In the genomic region with DNA sequence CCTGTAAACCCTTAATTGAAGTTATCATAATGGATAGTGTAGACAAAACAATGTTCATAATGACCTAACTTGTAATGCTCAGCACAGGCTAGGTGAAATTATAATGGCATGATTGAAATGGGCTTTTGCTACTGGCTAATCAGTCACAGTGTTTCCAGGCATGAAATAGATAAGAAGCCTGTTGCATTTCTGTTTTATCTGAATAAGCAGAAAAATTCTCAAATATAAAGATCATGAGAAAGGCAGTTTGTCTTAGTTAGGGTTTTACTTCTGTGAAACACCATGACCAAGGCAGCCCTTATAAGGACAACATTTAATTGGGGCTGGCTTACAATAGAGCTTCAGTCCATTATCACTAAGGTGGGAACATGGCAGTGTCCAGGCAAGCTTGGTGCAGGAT, we compare ENCODE assay signal across 28 mouse cellular contexts. TPM values are rescaled to one million over a fixed set of nuclear protein-coding genes. Genes with fewer than 3 reads are reported as not detected.
DNase-seq lines count a peak whose midpoint lies in the region; ATAC-seq and TF ChIP-seq lines count a peak whose summit lies in the region.
"Had no signal": no experiment of that assay in that cellular context is flagged by ENCODE, and none has a peak within 500 bp of the region (broad histone marks: within the 10 kb centered on the region; RNA-seq: fewer than 3 reads in every experiment).

No protein-coding gene starts in this region.

- TF ChIP-seq RAD21 in MEL (IDR thresholded peaks at IDR 0.05; ENCODE audit: low read depth, low read length): no peak

- 0 out of 2 replicates have a peak, but pooled peaks cover 4% of the 10 kb centered on the region for H3K79me2 ChIP-seq in MEL (ENCODE audit: control insufficient read depth, insufficient read depth, low read length, poor library complexity)

- H3K36me3 ChIP-seq in MEL (ENCODE audit: control insufficient read depth in 1 of 2, insufficient read depth in 2 of 2, low read length in 2 of 2): peaks cover 29 to 38% of the 10 kb centered on the region in 2 experiments
- H3K36me3 ChIP-seq in liver, embryonic 13.5 days: peaks cover 74% of the 10 kb centered on the region
- peaks cover 24% of the 10 kb centered on the region for H3K36me3 ChIP-seq in liver, embryonic 16.5 days (ENCODE audit: control insufficient read depth, insufficient read depth)

- peak; percentile 75 to 81; a peak in 3 of 4 replicates for TF ChIP-seq EP300 in MEL (IDR thresholded peaks at IDR 0.05; ENCODE audit: low read depth in 1 of 2, low read length in 2 of 2)

- no peaks in the 10 kb centered on the region for H3K9me3 ChIP-seq in MEL (replicated peaks; ENCODE audit: insufficient read depth, low read length)
- no peaks in the 10 kb centered on the region for H3K9me3 ChIP-seq in liver, embryonic 13.5 days (replicated peaks)
- no peaks in the 10 kb centered on the region for H3K9me3 ChIP-seq in liver, embryonic 16.5 days (replicated peaks; ENCODE audit: control insufficient read depth, low read length)
- H3K9me3 ChIP-seq: embryonic facial prominence, embryonic 12.5 days; embryonic facial prominence, embryonic 15.5 days; forebrain, embryonic 13.5 days; G1E; heart, embryonic 10.5 days; heart, embryonic 13.5 days had no signal

- TF ChIP-seq POLR2A in MEL (IDR thresholded peaks at IDR 0.05; ENCODE audit: control insufficient read depth in 1 of 2, insufficient read depth in 1 of 2, low read depth in 1 of 2, low read length in 2 of 2, poor library complexity in 1 of 2): no peak

- no peaks in the 10 kb centered on the region for H3K27me3 ChIP-seq in MEL (ENCODE audit: control insufficient read depth in 1 of 2, insufficient read depth in 2 of 2, low read length in 2 of 2)
- H3K27me3 ChIP-seq in liver, embryonic 13.5 days: no peaks in the 10 kb centered on the region
- no peaks in the 10 kb centered on the region for H3K27me3 ChIP-seq in liver, embryonic 16.5 days (ENCODE audit: control insufficient read depth, insufficient read depth, low read depth, low read length)
- H3K27me3 ChIP-seq: CH12.LX; embryonic facial prominence, embryonic 12.5 days; embryonic facial prominence, embryonic 15.5 days; forebrain, embryonic 13.5 days; heart, embryonic 13.5 days had no signal

- peaks cover 15 to 23% of the 10 kb centered on the region in 2 experiments for H3K4me1 ChIP-seq in MEL (ENCODE audit: control insufficient read depth in 1 of 2, insufficient read depth in 2 of 2, low read length in 2 of 2)
- peaks cover 35% of the 10 kb centered on the region for H3K4me1 ChIP-seq in liver, embryonic 13.5 days (replicated peaks)
- peaks cover 18% of the 10 kb centered on the region for H3K4me1 ChIP-seq in liver, embryonic 16.5 days (ENCODE audit: control insufficient read depth, low read depth, low read length)
- H3K4me1 ChIP-seq: embryonic facial prominence, embryonic 12.5 days; embryonic facial prominence, embryonic 15.5 days; forebrain, embryonic 13.5 days; heart, embryonic 10.5 days had no signal

- peak; percentile 38 for DNase-seq in MEL (ENCODE audit: low read depth, low spot score)
- no peak for DNase-seq in liver, embryonic 13.5 days
- DNase-seq in testis, postnatal 10 days (ENCODE audit: low spot score): no peak
- no peak for DNase-seq in embryo, embryonic 11 days
- DNase-seq in cerebellum, adult 8-10 months: no peak
- DNase-seq: adrenal gland, adult 2 months; adrenal gland, postnatal 14 days; B cell, adult 2 months; cerebellum, adult 11-12 months; cerebellum, adult 9-10 months; cerebellum, postnatal 14 days; gastrocnemius, postnatal 10 days; gastrocnemius, postnatal 36 days; heart, adult 2 months; heart, postnatal 14 days; heart, postnatal 4 days had no signal

- H3K27ac ChIP-seq in MEL (ENCODE audit: control insufficient read depth, low read depth, low read length): no peak overlapping the region
- peak overlapping the region; percentile 78 for H3K27ac ChIP-seq in liver, embryonic 13.5 days
- H3K27ac ChIP-seq in liver, embryonic 16.5 days (ENCODE audit: low read length): no peak overlapping the region
- H3K27ac ChIP-seq: embryonic facial prominence, embryonic 12.5 days; embryonic facial prominence, embryonic 15.5 days; forebrain, embryonic 13.5 days; heart, adult 2 months; heart, embryonic 10.5 days; heart, embryonic 13.5 days; hindbrain, embryonic 14.5 days; hindbrain, postnatal 0 days had no signal

- H3K9ac ChIP-seq in MEL (ENCODE audit: control insufficient read depth, low read depth, low read length, poor library complexity, severe bottlenecking): no peak overlapping the region
- no peak overlapping the region for H3K9ac ChIP-seq in liver, embryonic 13.5 days
- no peak overlapping the region for H3K9ac ChIP-seq in liver, embryonic 16.5 days (ENCODE audit: low read depth, low read length)
- H3K9ac ChIP-seq: embryonic facial prominence, embryonic 12.5 days; embryonic facial prominence, embryonic 15.5 days; forebrain, embryonic 13.5 days; heart, embryonic 13.5 days; hindbrain, embryonic 14.5 days had no signal

- ATAC-seq in liver, embryonic 13.5 days (ENCODE audit: low read depth): peak; percentile 69
- ATAC-seq in liver, embryonic 16.5 days (ENCODE audit: low read depth): 0 out of 2 replicates have a peak, but pooled peaks have one; percentile 35
- ATAC-seq in megakaryocyte-erythroid progenitor cell, adult 5-6 weeks (replicated peaks; ENCODE audit: low FRiP score, low TSS enrichment, poor library complexity, severe bottlenecking): peak; percentile 64
- ATAC-seq: forebrain, embryonic 13.5 days; forebrain, embryonic 16.5 days; hindbrain, postnatal 0 days had no signal

- H3K4me3 ChIP-seq in MEL (ENCODE audit: control insufficient read depth in 1 of 2, insufficient read depth in 1 of 2, low read depth in 2 of 2, low read length in 2 of 2): no peak overlapping the region
- H3K4me3 ChIP-seq in liver, embryonic 13.5 days (replicated peaks): no peak overlapping the region
- H3K4me3 ChIP-seq in liver, embryonic 16.5 days (ENCODE audit: low read depth, low read length): no peak overlapping the region
- H3K4me3 ChIP-seq: embryonic facial prominence, embryonic 12.5 days; embryonic facial prominence, embryonic 15.5 days; forebrain, embryonic 13.5 days; heart, adult 2 months; heart, embryonic 10.5 days; heart, embryonic 13.5 days had no signal

- TF ChIP-seq CTCF in MEL (IDR thresholded peaks at IDR 0.05 in 2 of 3, conservative IDR thresholded peaks at IDR 0.05 in 1 of 3; ENCODE audit: control insufficient read depth in 1 of 3, insufficient read depth in 1 of 3, low read depth in 2 of 3, low read length in 3 of 3, poor library complexity in 1 of 3, severe bottlenecking in 1 of 3): no peak

- peak overlapping the region; percentile 13; the same call in 1 of the 2 replicates for H3K4me2 ChIP-seq in liver, embryonic 13.5 days
- 0 out of 2 replicates have a peak overlapping the region, but pooled peaks have one; percentile 17 for H3K4me2 ChIP-seq in liver, embryonic 16.5 days (ENCODE audit: low read depth, low read length)
- H3K4me2 ChIP-seq: embryonic facial prominence, embryonic 12.5 days; embryonic facial prominence, embryonic 15.5 days; forebrain, embryonic 13.5 days; heart, embryonic 13.5 days; hindbrain, embryonic 14.5 days had no signal

RNA-seq across cellular contexts. Expression of gene Ormdl2, which starts 19.2 kb away (rescaled TPM):
- total RNA-seq in MEL (2012; rRNA removed): 90.7 and 100 TPM in 2 replicates
- polyA plus RNA-seq in MEL (2012; ENCODE audit: insufficient read depth in 1 of 2, insufficient read length in 2 of 2, low read depth in 1 of 2, low replicate concordance in 2 of 2, missing spikeins in 1 of 2): 100 to 1,000 TPM; 114 to 278 TPM
- 90.2 and 91.0 TPM in 2 replicates for polyA plus RNA-seq in liver, embryonic 13.5 days (2015; fragmentation: Nextera tagmentation; extraction: Ambion mirVana)
- polyA plus RNA-seq in liver, embryonic 16.5 days (2015; fragmentation: Nextera tagmentation; extraction: Ambion mirVana): 68.5 and 69.3 TPM in 2 replicates
- total RNA-seq in megakaryocyte-erythroid progenitor cell, adult 5-6 weeks (2014; fragmentation: Nextera tagmentation): 70.3 and 79.9 TPM in 2 replicates
- 99.3 and 115 TPM in 2 replicates for total RNA-seq in megakaryocyte-erythroid progenitor cell, adult 5-6 weeks (2017)

RNA-seq across cellular contexts. Expression of gene Sarnp, which starts 23.5 kb away (rescaled TPM):
- total RNA-seq in MEL (2012; rRNA removed): 100 and 103 TPM in 2 replicates
- polyA plus RNA-seq in MEL (2012; ENCODE audit: insufficient read depth in 1 of 2, insufficient read length in 2 of 2, low read depth in 1 of 2, low replicate concordance in 2 of 2, missing spikeins in 1 of 2): 1,000 to 10,000 TPM in 1 of 2 experiments, 100 to 1,000 TPM in 1; 189 to 1,007 TPM
- polyA plus RNA-seq in liver, embryonic 13.5 days (2015; fragmentation: Nextera tagmentation; extraction: Ambion mirVana): 147 and 176 TPM in 2 replicates
- 84.4 and 94.9 TPM in 2 replicates for polyA plus RNA-seq in liver, embryonic 16.5 days (2015; fragmentation: Nextera tagmentation; extraction: Ambion mirVana)
- total RNA-seq in megakaryocyte-erythroid progenitor cell, adult 5-6 weeks (2014; fragmentation: Nextera tagmentation): 166 and 201 TPM in 2 replicates
- total RNA-seq in megakaryocyte-erythroid progenitor cell, adult 5-6 weeks (2017): 364 and 369 TPM in 2 replicates

RNA-seq across cellular contexts. Expression of gene Tmem198b, which starts 36.4 kb away (rescaled TPM):
- total RNA-seq in MEL (2012; rRNA removed): 2.2 and 3.1 TPM in 2 replicates
- polyA plus RNA-seq in MEL (2012; ENCODE audit: insufficient read depth in 1 of 2, insufficient read length in 2 of 2, low read depth in 1 of 2, low replicate concordance in 2 of 2, missing spikeins in 1 of 2): 1 to 10 TPM in 1 of 2 experiments, not detected in 1; 8.6 TPM
- 2.4 and 3.2 TPM in 2 replicates for polyA plus RNA-seq in liver, embryonic 13.5 days (2015; fragmentation: Nextera tagmentation; extraction: Ambion mirVana)
- polyA plus RNA-seq in liver, embryonic 16.5 days (2015; fragmentation: Nextera tagmentation; extraction: Ambion mirVana): 2.2 and 3.1 TPM in 2 replicates
- 4.6 and 6.9 TPM in 2 replicates for total RNA-seq in megakaryocyte-erythroid progenitor cell, adult 5-6 weeks (2014; fragmentation: Nextera tagmentation)
- total RNA-seq in megakaryocyte-erythroid progenitor cell, adult 5-6 weeks (2017): 1.5 and 2.8 TPM in 2 replicates

RNA-seq across cellular contexts. Expression of gene Dnajc14, which starts 36.8 kb away (rescaled TPM):
- 22.2 and 27.7 TPM in 2 replicates for total RNA-seq in MEL (2012; rRNA removed)
- polyA plus RNA-seq in MEL (2012; ENCODE audit: insufficient read depth in 1 of 2, insufficient read length in 2 of 2, low read depth in 1 of 2, low replicate concordance in 2 of 2, missing spikeins in 1 of 2): 10 to 100 TPM in 1 of 2 experiments, not detected in 1; 36.7 TPM
- 20.4 and 23.6 TPM in 2 replicates for polyA plus RNA-seq in liver, embryonic 13.5 days (2015; fragmentation: Nextera tagmentation; extraction: Ambion mirVana)
- polyA plus RNA-seq in liver, embryonic 16.5 days (2015; fragmentation: Nextera tagmentation; extraction: Ambion mirVana): 18.8 TPM in 2 replicates
- total RNA-seq in megakaryocyte-erythroid progenitor cell, adult 5-6 weeks (2014; fragmentation: Nextera tagmentation): 18.6 and 21.5 TPM in 2 replicates
- 20.8 and 30.7 TPM in 2 replicates for total RNA-seq in megakaryocyte-erythroid progenitor cell, adult 5-6 weeks (2017)

RNA-seq across cellular contexts. Expression of gene Mmp19, which starts 49.9 kb away (rescaled TPM):
- total RNA-seq in MEL (2012; rRNA removed): 0.08 and 0.10 TPM in 2 replicates
- under 1 TPM in 1 of 2 experiments, not detected in 1; 0.36 TPM for polyA plus RNA-seq in MEL (2012; ENCODE audit: insufficient read depth in 1 of 2, insufficient read length in 2 of 2, low read depth in 1 of 2, low replicate concordance in 2 of 2, missing spikeins in 1 of 2)
- polyA plus RNA-seq in liver, embryonic 13.5 days (2015; fragmentation: Nextera tagmentation; extraction: Ambion mirVana): 6.9 and 8.3 TPM in 2 replicates
- 10.4 and 10.6 TPM in 2 replicates for polyA plus RNA-seq in liver, embryonic 16.5 days (2015; fragmentation: Nextera tagmentation; extraction: Ambion mirVana)
- not detected in 2 replicates for total RNA-seq in megakaryocyte-erythroid progenitor cell, adult 5-6 weeks (2014; fragmentation: Nextera tagmentation)
- total RNA-seq in megakaryocyte-erythroid progenitor cell, adult 5-6 weeks (2017): 0.05 and 0.23 TPM in 2 replicates
